Mouse (Mus musculus) fibroblast of lung, adult 2 months (primary cell): ENCODE measurements at regions not wholly inside any gene's neighbourhood (a gene's known extent, or its start where the extent isn't known, plus 50 kb on each side); places are given as distances from the start of the nearest gene placed in this dataset.

ENCODE experiments used
- DNase-seq: peaks from one replicate; pipeline ENCODE4 v3.0.0-alpha.2; 2011; ENCODE audit warnings: low read depth

DNA sequence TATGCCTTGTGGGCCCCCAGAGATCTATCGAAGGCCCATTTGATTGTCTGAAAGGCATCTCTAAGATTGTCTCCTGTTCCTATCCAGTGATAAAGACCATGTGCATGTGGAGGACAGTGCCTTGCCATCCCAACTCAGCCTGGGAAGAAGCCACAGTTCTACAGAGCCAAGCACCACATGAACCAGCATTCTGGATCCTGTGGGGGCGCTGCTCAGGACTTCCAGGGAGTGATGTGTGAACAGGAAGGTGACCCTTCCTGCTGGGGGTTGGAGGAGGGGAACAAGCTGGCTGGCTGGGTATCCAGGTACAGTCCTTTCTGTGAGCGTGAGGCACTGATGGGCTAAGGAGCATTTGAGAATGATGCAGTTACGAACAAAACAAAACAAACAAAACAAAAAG lies 163.8 kb downstream of the Gm26897 start:
- DNase-seq: no peak

DNA sequence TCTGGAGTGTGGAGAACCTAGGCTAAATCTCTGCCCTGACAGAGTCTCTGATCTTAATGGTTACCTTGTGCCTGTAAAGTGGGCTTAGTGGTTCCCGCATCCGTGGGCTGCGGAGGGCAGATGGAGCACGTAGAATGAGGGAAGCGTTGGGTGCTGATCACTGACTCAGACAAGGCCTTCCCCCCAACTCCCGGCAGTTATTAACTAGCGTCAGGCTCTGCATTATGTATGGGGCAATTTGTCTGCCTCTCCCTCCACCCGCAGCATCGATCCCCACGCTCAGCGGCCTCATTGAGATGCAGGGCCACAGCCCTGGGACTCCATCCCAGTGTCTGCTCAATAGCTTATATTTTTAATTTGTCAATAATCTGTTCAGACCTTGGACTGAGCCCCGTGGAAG lies 164.8 kb downstream of the Gm26897 start:
- DNase-seq: no peak

DNA sequence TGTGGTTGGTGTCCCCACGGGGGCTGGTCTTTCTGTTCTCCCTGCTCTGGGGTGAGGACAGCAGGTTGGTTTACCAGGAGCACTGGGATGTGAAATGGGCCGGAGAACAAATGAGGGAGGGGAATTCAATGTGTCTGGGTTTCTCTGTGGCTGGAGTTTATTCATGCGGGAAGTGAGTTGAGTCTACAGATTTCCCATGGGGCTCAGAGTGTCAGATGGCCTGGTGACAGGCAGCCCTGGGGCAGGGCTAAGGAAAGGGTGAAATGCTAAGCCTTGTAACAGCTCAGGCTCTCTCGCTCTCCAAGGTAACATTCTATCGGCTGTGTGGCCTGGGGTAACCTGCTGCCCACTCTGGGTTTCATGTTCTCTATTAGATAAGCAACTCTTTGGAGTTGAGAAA lies 167.5 kb downstream of the Gm26897 start:
- no peak for DNase-seq

DNA sequence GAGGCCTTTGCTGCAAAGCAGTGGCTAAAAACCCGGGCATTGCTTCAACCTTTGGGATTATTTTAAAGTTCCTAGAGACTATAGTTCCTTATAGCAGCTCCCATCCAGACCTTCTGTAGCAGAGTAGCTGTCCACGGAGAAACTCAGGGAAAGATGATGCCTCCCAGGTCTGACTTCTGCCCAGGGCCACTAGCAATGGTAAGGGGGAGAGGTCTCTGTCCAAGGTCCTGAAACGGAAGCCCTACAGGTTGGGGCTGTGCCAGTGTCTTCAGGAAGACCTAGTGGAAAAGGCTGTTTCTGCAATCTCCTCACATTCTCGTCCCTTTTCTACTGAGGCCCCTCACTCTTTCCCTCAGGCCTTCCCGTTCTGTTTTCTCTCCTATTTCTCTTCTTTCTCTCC lies 168.0 kb downstream of the Gm26897 start:
- no peak for DNase-seq

DNA sequence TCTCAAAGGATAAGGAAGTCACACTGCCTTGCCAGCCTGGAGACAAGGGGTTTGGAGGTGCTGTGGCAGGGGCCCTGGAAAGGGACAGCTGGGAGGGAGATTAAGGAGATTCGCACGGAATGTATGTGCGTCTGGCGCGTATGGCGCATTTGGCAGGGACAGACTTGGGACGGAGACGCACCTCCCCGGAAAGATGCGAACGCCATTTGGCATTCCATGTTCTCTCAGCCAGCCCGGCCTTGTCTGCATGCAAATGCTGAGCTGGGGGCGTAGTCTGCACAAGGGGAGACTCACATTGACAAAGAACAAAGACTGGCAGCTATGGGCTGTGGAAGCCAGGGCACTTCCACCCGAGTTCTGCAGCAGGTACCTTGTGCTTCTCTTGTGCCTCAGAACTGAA lies 174.4 kb downstream of the Gm26897 start:
- DNase-seq: no peak

DNA sequence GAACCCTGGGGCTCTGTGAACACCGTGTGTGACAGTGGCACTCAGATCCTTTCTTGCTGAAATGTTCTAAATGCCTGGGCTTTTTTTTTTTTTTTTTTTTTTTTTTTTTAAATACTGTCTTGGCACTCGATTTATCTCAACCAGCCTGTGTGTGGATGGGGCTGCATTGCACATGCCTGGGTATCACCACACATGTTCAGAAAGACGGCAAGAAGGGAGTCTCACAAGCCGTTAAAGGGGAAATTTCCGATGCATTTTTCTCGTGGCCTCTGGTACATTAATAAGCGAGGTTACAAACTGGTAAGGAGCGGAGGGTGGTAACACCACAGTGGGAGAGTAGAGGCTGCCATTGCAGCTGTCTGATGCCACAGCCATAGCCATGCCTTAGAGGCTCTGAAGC lies 176.8 kb downstream of the Gm26897 start:
- no peak for DNase-seq

DNA sequence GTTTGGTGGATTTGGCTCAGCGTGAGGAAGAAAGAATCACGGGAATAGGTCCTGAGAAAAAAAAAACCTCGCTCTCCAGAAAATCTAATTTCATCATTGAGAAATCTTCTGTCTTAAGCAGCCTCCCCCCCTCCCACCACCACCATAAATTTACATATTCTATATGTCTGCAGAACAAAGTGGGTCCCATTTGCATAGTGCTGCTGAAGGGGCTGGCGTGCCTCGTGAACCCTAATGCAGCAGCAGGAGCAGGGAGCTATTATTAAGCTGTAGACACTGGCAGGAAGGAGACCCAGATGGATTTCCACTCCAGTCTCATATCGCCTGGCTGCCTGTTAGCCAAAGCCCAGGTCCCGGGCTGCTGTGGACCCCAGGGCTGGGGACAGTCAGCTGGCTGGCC lies 179.6 kb downstream of the Gm26897 start:
- DNase-seq: no peak

DNA sequence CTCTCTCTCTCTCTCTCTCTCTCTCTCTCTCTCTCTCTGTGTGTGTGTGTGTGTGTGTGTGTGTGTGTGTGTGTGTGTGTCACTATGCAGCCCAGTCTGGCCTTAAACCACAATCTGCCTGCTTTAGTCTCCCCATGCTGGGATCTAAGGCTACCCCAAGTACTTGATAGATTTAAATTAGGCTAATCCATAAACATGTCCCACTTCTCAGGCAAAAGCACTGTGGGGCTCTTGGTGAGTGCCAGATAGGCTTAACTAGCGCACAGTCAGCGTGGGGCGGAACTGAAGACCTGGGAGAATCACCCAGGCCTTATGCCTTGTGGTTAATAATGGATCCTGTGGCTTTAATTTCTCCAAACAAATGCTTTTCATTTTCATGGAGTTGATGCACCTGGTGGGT lies 180.6 kb downstream of the Gm26897 start:
- no peak for DNase-seq

DNA sequence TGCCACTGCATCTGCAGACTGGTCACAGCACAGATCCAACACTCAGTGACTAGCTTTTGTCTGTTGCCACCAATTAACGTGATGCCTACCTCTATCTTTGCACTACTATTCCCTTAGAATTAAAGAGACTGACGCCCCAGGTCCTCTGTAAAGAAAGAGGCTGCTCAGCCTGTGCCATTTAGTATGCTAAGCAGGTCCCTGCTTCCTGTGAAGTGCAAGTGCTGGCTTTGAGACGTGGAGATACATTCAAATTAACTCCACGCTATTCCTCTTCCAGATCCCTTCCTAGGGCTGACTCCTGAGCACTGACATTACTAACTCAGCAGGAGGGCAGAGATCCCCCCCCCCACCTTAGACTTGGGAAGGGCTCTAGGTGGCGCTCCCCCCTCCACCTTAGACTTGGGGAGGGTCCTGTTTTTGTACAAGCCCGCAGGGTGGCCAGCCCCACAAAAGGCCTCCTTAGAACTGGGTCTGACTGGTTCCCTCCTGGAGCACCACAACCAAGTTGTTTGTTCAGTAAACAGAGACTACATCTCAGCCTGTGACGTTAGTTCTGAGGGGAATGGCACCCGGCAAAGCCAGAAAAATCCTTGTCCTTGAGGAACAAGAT lies 184.0 kb downstream of the Gm26897 start:
- no peak for DNase-seq

DNA sequence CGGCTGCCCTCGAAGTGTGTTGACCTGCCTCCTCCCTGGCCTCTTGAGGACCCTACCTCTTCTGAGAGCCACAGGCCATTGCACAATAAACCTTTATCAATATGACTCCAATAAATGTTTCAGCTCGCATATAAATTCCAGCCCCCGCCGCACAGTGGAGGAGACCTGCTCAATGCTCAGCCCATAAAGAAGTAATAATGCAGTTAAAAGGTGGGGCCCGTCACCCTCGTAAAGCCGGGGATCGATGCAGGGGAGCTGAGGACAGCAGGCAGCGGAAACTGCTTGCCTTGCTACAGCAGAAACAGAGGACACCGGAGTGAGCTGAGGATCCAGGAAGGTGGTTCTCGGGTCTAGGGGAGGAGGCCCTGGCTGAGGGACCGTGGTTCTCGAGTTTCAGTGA lies 185.2 kb downstream of the Gm26897 start:
- no peak for DNase-seq

DNA sequence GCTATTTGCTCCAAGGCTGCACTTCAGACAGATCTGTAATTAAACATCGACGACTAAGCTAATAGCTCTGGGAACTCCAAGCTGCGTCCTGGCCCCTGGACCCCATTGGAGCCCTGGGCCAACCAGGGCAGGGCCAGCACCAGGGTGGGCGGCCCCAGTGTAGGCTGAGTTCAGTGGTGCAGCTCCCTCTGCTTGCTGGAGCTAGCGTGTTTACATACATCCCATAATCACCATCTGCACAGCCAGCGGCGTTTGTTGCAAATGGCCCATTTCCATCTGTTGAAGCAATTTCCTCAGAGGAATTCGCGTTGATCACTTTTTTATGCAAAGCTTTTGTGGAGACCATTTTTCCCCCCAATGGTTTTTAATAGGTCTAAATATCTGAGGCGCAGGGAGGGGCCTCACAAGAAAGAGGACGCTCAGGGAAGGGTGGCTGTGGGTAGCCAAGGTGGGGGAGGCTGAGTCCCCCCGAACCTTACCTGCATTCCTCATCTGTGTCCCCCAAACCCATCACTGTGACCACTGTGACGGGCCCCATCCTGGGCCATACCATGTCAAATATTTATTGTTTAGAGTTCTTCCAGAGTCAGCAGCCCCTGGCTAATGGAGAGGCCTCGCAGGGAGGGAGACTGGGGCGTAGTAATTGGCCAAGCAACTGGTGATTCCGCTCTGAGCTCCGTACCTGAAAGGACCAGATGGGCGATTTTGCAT lies 189.4 kb downstream of the Gm26897 start:
- DNase-seq: no peak

DNA sequence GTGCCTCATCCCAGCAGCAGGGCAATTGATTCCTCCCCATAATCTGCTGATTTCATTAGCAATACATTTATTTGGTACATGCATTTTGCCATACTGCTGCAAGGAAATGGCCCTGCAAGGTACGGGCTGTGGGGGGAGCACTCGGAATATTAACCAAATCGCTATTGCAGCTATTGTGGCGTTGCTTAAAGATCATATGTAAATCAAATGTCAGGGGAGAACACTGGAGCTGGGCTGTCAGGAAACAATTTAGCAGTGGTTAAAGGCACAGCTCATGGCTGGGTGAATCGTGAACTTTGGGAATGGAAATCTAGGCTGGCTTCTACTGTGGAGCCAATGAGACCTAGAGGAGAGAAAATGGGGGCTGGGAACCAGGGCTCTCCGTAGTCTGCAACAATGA lies 192.0 kb downstream of the Gm26897 start:
- DNase-seq: no peak

DNA sequence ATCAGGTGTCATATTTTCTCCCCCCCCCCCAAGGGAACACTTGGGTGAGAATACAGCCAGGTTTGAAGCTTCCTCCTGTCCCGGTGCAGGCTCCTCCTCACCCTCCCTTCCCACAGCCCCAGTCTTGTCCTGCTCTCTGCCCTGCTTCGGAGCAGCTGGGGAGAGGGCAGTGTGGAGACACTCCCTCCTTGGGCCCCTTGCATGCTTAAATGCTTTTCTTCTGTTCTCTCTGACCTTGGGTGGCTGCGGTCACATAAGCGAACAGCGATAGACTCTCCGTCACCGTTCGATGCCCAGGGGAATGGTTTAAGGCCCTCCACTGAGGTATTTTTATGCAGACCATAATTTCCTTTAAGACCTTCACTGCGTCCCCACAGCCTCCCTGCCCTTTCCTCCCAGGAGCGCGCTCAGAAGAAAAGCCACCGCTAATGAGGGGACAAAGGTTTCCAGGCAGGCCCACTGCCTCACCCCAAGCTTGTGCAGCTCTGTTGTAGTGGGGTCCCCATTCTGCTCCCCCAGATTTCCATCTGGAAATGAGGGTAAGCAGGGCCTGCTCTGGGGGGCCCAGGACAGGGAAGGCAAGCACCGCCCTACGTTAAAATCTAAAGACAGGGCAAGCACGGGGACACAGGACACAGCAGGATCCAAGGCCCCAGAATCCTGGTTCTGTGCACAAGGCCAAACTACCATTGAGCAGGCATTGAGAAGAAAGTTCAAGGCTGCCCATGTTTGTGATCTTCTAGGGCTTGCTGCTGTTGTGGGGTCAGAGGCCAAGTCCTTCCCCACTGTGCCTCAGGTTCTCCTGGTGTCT lies 195.7 kb downstream of the Gm26897 start:
- no peak for DNase-seq

DNA sequence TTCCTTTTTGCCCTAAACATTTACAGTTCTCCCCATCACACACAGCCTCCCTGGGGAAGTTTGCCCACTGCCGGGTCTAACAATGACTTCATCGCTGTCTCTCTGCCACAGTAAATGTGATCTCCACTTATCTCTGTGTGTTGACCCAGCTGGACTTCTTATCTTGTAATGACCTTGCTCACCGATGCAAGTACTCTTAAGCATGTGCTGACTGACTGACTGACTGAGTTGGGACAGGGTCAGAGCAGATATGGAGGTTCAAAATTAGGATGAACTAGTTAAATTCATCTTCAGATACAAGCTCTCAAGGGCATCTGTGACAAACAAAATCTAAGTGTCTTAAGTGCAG lies 196.2 kb downstream of the Gm26897 start:
- DNase-seq: no peak

DNA sequence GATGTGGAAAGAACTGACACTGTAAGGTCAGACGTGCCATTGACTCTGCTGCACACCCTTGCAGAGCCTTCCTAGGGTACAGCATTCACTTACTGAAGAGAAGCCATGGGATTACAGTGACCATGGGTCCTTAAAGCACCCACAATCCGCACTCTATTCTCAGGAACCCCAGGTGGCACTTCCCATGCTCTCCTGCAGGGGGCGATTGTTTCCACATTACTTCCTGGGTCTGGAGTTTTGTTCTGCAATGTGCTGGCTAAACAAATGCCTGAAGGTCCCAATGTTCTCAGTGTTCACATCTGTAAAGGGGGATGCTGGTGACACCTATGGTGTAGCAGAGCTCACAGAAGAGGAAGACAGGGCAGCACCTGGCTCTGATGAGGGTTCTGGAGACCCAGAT lies 198.0 kb downstream of the Gm26897 start:
- DNase-seq: no peak

DNA sequence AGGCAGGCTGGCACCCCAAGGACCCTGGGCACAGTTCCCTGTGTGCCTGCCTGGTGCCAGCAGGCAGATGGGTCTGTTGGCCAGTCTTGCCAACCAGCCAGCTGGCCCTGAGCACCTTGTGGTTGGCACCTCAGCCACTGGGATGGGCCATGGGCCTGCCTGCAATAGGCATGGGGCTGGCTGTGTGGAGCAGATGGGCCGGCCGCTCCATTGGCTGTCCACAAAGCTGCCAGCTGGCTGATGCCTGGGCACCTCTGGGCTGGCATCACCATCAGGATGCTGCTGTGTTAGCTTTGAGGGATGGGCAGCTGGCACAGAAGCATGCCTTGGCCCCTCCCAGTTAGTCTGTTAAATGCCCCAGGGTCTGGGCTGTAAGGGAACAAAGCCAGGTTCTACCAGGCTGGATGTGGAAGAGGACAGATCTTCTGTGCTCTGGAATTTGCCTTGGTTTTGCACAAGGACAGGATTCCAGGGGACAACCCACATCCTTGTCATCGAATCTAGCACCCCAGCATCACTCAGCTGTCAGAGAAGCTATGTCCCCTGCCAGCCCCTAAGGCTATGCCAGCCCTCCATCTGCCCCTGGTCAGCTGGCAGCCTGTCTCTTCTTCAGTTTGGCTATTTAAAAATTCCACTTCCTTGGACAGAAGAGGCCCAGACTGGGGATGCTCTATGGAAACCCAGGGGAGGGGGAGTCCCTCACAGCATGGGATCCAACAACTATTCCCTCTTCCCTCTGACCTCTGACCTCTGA lies 201.8 kb downstream of the Gm26897 start:
- peak; percentile 1 for DNase-seq

DNA sequence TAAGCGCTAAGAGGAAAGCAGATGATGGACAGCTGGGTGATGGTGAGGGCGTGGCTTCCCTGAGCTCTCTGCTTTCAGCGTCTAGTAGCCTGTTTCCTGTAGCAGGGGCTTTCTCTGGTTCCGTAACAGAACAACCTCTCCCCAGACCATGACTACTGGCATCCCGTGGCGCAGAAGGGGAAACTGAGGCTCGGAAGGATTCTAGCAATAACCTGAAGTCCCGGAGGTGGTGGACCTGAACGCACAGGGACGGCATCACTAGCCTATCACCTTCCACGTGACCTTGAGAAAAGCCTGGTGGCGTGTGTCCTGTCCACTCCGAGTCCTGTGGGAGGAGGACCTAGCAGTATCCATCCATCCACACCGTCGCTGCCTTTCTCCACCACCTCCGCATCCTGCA lies 208.1 kb downstream of the Gm26897 start:
- DNase-seq: no peak

DNA sequence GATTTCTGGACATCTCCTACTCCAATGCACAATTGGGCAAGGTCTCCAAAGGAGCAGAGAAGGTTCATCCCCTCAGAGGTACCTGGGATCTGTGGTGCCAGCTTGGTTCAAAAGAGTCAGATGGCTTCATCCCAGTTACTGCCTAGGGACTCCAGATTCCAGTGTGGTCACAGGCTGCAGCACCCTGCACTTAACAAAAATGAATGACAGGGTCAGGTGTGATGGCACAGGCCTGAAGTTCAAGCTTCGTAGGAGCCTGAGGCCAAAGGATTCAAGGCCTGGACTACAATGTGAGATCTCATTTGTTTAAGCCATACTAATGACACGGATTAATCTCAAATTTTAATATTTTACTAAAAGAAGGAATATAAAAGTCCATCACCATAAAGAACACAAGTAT lies 209.1 kb downstream of the Gm26897 start:
- no peak for DNase-seq

DNA sequence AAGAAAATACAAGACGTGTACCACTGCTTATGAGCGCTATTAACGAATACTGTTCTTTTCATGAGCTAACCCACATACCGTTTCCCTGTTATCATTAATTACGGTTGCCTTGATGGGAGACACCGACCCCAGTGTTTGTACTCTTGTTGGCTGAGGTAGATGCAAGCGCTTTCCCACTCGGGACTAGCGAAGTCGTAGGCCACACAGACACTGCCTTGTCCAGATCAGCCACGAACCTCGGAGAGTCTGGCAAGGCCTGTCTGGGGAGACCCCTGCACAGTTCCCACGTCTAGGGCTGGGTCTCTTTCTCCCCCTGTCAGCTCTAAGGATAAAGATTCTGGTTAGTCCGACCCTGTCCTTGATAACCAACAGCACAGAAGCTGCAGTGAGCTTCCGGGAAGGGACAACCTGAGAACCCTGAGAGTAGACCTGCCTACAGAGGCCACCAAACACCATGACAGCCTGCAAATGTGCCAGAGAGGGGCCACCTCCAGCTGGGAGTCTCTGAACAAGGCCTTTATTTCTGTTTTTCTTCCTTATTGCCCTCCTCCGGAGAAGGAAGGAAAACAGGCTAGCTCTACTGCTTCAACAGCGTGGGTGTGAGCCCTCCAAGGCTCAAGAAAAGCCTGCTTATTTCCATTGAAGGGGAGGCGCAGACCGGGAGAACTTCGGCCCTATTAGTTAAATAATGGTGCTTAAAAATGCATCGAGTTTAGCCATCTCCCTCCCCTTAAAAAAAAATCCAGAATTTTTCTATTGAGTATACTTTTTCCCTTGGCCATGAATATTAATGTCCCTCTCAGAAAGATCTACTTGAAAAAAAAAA lies 209.8 kb downstream of the Gm26897 start:
- no peak for DNase-seq

DNA sequence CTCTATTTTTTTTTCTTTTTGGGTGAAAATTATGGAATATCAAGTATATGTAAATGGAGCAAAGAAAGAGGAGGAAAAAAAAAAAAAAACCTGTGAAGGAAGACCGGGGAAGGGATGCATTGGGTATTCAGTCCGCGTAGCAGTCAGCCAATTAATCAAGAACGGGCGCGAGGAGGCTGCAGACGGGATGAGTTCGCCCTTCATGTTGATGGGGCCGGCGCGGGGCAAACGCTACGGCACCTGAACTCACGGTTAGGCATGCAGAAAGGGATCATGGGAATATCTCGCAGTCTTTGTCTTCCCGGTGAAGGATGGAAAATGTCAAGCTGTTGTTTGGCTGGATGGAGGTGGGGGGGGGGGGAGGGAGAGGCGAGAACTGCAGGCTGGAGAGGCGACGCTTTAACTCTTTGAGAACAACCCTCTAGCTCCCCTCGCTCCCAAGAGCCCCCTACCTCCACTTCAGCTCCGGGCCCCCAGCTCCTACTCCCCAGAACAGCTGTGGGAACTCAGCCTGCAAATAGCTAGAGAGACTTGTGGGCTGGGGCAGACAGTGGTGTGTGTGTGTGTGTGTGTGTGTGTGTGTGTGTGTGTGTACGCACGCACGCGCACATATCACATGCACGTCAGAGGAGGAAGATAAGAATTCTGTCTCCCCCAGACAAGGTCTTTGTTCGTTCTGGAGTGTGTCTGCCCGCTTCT lies 210.7 kb downstream of the Gm26897 start:
- DNase-seq: no peak

DNA sequence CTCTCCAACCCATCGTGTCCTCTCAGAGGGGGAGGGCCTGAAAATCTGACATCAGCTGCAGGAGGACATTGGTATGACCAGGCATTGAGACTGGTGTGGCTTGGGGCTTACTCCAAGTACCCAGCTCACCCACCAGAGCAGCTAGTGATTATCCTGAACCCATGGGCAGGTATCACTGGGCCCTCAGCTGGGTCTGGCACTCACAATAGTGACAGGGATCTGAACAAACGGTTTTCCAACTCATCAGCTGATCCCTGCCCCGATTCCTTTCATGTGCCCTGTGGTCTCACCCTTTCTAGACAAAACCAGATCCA lies 211.2 kb downstream of the Gm26897 start:
- no peak for DNase-seq
